Mouse (Mus musculus) liver, embryonic 14.5 days (tissue): ENCODE measurements around the gene S100a4. TPM values are rescaled to one million over a fixed set of nuclear protein-coding genes. Genes with fewer than 3 reads are reported as not detected.

Experiments
- ATAC-seq: fragments of 200-750 bp; cut with Nextera tagmentation; 2 replicates; pipeline ENCODE4 v1.8.0; 2017; ENCODE audit warnings: moderate number of reproducible peaks, mild to moderate bottlenecking, moderate library complexity; ENCODE audit not compliant: insufficient read depth
- DNase-seq, 3 experiments: peaks; one replicate each; pipeline ENCODE4 v3.0.0-alpha.2; 2012 to 2013; ENCODE audit warnings: low read depth in 3 of 3, low spot score in 3 of 3
- H3K27ac ChIP-seq: fragments of 300-500 bp; sonication (generic); 2 replicates; pipeline ENCODE4 v1.5.1; 2014; ENCODE audit warnings: moderate library complexity, mild to moderate bottlenecking, control low read depth, inconsistent platforms
- H3K27me3 ChIP-seq: fragments of 300-500 bp; sonication (generic); 2 replicates; pipeline ENCODE4 v1.6.1; 2014; ENCODE audit warnings: mild to moderate bottlenecking, low read length, moderate library complexity; ENCODE audit not compliant: control insufficient read depth, insufficient read depth
- H3K36me3 ChIP-seq: fragments of 300-500 bp; sonication (generic); replicated peaks from 2 replicates; pipeline ENCODE4 v1.6.1; 2014; ENCODE audit warnings: low read depth; ENCODE audit not compliant: control insufficient read depth, insufficient read depth
- H3K4me1 ChIP-seq, 2 experiments: fragments of 200-500 bp in 1 of 2; fragments of 300-500 bp in 1 of 2; sonication (generic) in 1 of 2; replicated peaks; 2 replicates each; pipeline ENCODE4 v1.6.1; 2012 to 2014; ENCODE audit warnings: antibody characterized with exemption in 1 of 2, inconsistent platforms in 1 of 2, low read length in 1 of 2; ENCODE audit not compliant: control insufficient read depth in 2 of 2, insufficient read depth in 2 of 2
- H3K4me2 ChIP-seq: fragments of 300-500 bp; sonication (generic); 2 replicates; pipeline ENCODE4 v1.6.1; 2014; ENCODE audit warnings: low read depth, mild to moderate bottlenecking, control low read depth, moderate library complexity
- H3K4me3 ChIP-seq, 2 experiments: fragments of 200-500 bp in 1 of 2; fragments of 300-500 bp in 1 of 2; sonication (generic) in 1 of 2; 2 replicates each; pipeline ENCODE4 v1.5.1; 2012 to 2014; ENCODE audit warnings: low read depth in 2 of 2, low read length in 2 of 2, mild to moderate bottlenecking in 2 of 2, control low read depth in 1 of 2, inconsistent platforms in 1 of 2, moderate library complexity in 1 of 2; ENCODE audit not compliant: insufficient read depth in 1 of 2
- H3K9ac ChIP-seq: fragments of 300-500 bp; sonication (generic); replicated peaks from 2 replicates; pipeline ENCODE4 v1.6.1; 2014; ENCODE audit warnings: mild to moderate bottlenecking, control low read depth, moderate library complexity
- H3K9me3 ChIP-seq: fragments of 300-500 bp; sonication (generic); 2 replicates; pipeline ENCODE4 v1.6.1; 2016; ENCODE audit warnings: low read length, mixed read lengths; ENCODE audit not compliant: control insufficient read depth
- CTCF ChIP-seq: IDR thresholded peaks from 2 replicates; pipeline ENCODE4 v1.5.1; 2016; ENCODE audit warnings: antibody characterized with exemption, low read depth, control low read depth
- EP300 ChIP-seq: IDR thresholded peaks from 2 replicates; pipeline ENCODE4 v1.6.1; 2016; ENCODE audit warnings: antibody characterized with exemption, low read depth
- WGBS: fragments of 180-500 bp; shearing (Covaris S2); extraction: QIAGEN DNeasy Blood & Tissue Kit; methylation state at CpG from one replicate; pipeline ENCODE4 v1.1.7; 2014; ENCODE audit not compliant: insufficient replicate concordance; 5-methylcytosine and 5-hydroxymethylcytosine counted together
- polyA plus RNA-seq, 2 experiments: library from polyadenylated mRNA; depleted of rRNA in 1 of 2; stranded (reverse) in 1 of 2; unstranded in 1 of 2; fragments of >200 nt; fragmentation: Nextera tagmentation in 1 of 2; extraction: Ambion mirVana in 1 of 2; gene quantifications; 2 replicates each; pipeline versions ENCODE4 v1.2.1 to v1.2.3; 2012 to 2014

The S100a4 gene
- polyA plus RNA-seq, 2 experiments, result 1.0 to 2.0 TPM

GRCm38 (mm10) chr3:90615911-90616310 lies 12.3 kb downstream of the S100a4 start:
- Histone ChIP-seq H3K27ac (no peak overlapping the region), H3K4me3 (no peak overlapping the region), H3K27me3 (no peaks in the 10 kb centered on the region), H3K9me3 (no peaks in the 10 kb centered on the region), H3K4me1 (no peaks in the 10 kb centered on the region), H3K36me3 (no peaks in the 10 kb centered on the region), H3K4me2 (no peak overlapping the region), H3K9ac (no peak overlapping the region)
- DNase-seq (no peak), ATAC-seq (no peak)
- 52% methylated on average over 1 of the region's 1 CpGs for WGBS
- TF ChIP-seq CTCF (no peak), EP300 (no peak)

- Histone ChIP-seq H3K27ac (no peak overlapping the region), H3K4me2 (no peak overlapping the region), H3K27me3 (no peaks in the 10 kb centered on the region), H3K4me1 (no peaks in the 10 kb centered on the region), H3K4me3 (no peak overlapping the region), H3K9me3 (no peaks in the 10 kb centered on the region), H3K36me3 (no peaks in the 10 kb centered on the region), H3K9ac (no peak overlapping the region)
- no peak for DNase-seq
- no peak for ATAC-seq
- TF ChIP-seq EP300, result no peak
- peak; percentile 31; the same call in 1 of the 2 replicates for TF ChIP-seq CTCF
- WGBS, result 6% methylated on average over 1 of the region's 1 CpGs
Observed at GRCm38 (mm10) chr3:90617586-90617985, 14.0 kb downstream of the S100a4 start.

GRCm38 (mm10) chr3:90621552-90621951 lies 18.0 kb downstream of the S100a4 start:
- Histone ChIP-seq H3K4me1 (no peaks in the 10 kb centered on the region), H3K27me3 (no peaks in the 10 kb centered on the region), H3K9ac (no peak overlapping the region), H3K27ac (no peak overlapping the region), H3K9me3 (no peaks in the 10 kb centered on the region), H3K4me3 (no peak overlapping the region), H3K4me2 (no peak overlapping the region), H3K36me3 (no peaks in the 10 kb centered on the region)
- 31% methylated on average over 7 of the region's 7 CpGs for WGBS
- TF ChIP-seq CTCF, result no peak
- TF ChIP-seq EP300, result no peak
- DNase-seq, result no peak
- ATAC-seq, result no peak

GRCm38 (mm10) chr3:90623435-90624071 lies 20.0 kb downstream of the S100a4 start:
- TF ChIP-seq CTCF (no peak), EP300 (no peak)
- 37% methylated on average over 2 of the region's 2 CpGs for WGBS
- DNase-seq (no peak), ATAC-seq (no peak)
- Histone ChIP-seq H3K4me3 (no peak overlapping the region), H3K9me3 (no peaks in the 10 kb centered on the region), H3K9ac (no peak overlapping the region), H3K27ac (no peak overlapping the region), H3K36me3 (no peaks in the 10 kb centered on the region), H3K27me3 (no peaks in the 10 kb centered on the region), H3K4me1 (no peaks in the 10 kb centered on the region), H3K4me2 (no peak overlapping the region)

GRCm38 (mm10) chr3:90625496-90625895 lies 21.9 kb downstream of the S100a4 start:
- TF ChIP-seq EP300 (no peak), CTCF (no peak)
- no peak overlapping the region for H3K4me2 ChIP-seq
- no peak overlapping the region for H3K9ac ChIP-seq
- ATAC-seq (no peak), DNase-seq (no peak)
- H3K4me1 ChIP-seq, result no peaks in the 10 kb centered on the region
- 57% methylated on average over 5 of the region's 5 CpGs for WGBS
- no peak overlapping the region for H3K4me3 ChIP-seq
- H3K27ac ChIP-seq, result no peak overlapping the region
- no peaks in the 10 kb centered on the region for H3K27me3 ChIP-seq
- no peaks in the 10 kb centered on the region for H3K36me3 ChIP-seq
- no peaks in the 10 kb centered on the region for H3K9me3 ChIP-seq
